Mouse (Mus musculus): ENCODE results near the gene Wdr91. TPM values are rescaled to one million over a fixed set of nuclear protein-coding genes. Genes with fewer than 3 reads are reported as not detected.

Gene Wdr91
- polyA plus RNA-seq, 1 experiment from 2014 or later, result 13.6 TPM

DNA sequence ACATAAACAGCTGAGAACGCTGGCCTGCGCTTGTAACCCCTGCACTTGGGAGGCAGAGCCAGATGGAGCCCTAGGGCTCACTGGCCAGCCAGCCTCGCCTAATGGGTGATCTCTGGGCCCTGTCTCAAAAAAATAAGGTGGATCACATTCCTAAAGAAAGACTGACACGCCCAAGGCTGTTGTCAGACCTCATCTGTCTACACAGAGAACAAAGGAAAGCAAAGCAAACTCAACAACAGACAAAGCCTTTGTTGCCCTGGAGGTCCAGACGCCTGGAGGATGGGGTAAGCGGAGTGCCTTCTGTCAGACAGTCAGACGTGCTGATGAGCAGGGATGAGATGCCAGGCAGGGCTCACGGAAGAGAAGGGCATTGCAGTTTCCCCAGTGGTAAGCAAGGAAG, 43.9 kb downstream of the Wdr91 start:
- no peak overlapping the region for H3K9ac ChIP-seq
- no peaks in the 10 kb centered on the region for H3K4me1 ChIP-seq (replicated peaks)
- WGBS, result 32% methylated on average over 8 of the region's 8 CpGs
- no peak overlapping the region for H3K4me2 ChIP-seq
- no peaks in the 10 kb centered on the region for H3K36me3 ChIP-seq
- no peaks in the 10 kb centered on the region for H3K27me3 ChIP-seq
- H3K27ac ChIP-seq (replicated peaks), result no peak overlapping the region
- no peaks in the 10 kb centered on the region for H3K9me3 ChIP-seq
- ATAC-seq (ENCODE audit: low read depth), result no peak
- H3K4me3 ChIP-seq, result no peak overlapping the region

DNA sequence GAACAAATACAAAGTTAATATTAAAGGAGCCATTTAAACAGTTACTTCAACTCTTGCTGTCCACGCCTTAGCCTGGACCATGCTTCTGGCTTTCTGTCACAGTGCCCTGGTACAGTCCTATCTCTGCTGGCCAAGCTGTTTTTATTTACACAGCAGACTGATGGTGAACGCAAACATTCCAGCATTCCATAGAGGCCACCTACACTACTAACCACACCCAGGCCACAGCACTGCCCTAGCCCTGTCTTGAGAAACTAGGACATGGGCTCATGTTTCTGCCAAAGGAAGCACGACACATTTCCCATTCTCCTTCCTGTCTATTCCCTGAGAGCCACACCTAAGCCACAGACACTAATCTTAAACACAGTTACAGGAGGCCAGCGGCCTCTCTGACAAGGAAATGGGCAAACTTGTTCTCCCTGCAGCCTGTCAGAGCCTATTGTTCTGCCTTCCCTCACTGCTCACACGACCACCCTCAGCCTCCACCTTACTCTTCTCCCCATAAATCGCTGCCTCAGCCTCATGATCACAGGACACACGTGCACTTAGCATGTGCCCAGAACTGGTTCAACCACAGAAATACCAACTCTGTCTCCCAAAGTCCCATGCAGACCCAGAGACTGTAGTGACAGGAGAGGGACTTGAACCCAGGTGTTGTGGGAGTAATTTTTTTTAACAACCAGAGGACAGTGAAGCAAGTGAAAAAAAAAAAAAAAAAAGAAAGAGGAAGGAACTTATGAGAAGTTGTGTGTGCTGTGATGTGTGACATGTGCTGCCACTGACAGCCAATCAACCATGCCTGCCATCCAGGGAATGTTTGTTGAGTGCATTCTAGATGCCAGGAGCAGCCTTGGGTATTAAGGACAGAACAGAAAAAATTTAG, 44.7 kb downstream of the Wdr91 start:
- ATAC-seq (ENCODE audit: low read depth), result no peak
- no peak overlapping the region for H3K4me3 ChIP-seq
- H3K27ac ChIP-seq (replicated peaks), result no peak overlapping the region
- H3K36me3 ChIP-seq, result no peaks in the 10 kb centered on the region
- no peaks in the 10 kb centered on the region for H3K9me3 ChIP-seq
- H3K4me2 ChIP-seq, result no peak overlapping the region
- H3K4me1 ChIP-seq (replicated peaks), result no peaks in the 10 kb centered on the region
- WGBS, result 63% methylated on average over 7 of the region's 7 CpGs
- no peak overlapping the region for H3K9ac ChIP-seq
- H3K27me3 ChIP-seq, result no peaks in the 10 kb centered on the region

DNA sequence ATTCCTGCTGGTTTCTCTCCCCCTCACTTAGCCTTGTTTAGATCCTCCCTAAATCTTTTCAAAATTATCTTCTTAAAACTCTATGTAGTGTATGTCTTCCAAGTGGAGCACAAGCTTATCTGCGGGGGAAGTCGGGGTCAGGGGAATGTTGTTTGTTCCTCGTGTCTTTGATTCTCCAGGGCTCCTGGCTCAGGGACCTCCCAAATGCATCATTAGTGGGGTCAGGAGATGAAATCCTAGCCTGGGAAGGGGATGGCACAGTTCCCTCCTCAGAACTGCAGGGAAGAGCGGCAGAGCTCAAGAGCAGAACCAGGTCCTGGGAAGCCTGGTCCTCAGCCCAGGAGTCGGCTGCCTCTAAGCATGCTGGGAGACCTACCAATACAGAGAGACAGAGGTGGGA, 45.5 kb downstream of the Wdr91 start:
- H3K4me1 ChIP-seq (replicated peaks), result no peaks in the 10 kb centered on the region

DNA sequence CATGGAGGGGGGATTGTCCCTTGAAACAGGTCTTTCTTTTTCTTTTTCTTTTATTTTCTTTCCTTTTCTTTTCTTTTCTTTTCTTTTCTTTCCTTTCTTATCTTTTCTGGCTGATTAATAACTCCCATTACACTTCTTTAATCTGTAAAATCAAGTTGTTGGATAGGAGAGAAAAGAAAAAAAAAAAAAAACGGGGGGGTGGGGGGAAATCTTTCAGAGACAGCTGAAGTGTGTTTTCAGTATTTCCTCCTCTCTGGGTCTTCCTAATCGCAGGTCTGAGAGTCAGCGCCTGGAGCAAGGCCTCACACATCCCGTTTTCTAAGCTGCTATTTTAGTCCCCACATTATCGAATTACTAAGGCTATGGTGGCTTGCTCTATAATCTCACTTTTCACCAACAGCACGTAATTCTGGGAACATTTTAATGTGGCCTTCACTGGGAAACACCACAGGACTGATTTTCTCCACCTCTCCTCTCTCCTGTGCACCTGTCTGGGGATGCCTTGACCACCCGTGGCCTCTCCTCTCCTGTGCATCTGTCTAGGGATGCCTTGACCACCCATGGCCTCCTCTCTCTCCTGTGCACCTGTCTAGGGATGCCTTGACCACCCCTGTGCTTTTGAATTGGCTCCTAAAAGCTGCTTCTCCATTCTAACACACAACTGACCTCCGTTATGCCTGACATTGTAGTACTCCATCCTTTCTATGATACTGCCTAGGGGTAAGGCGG, 46.7 kb downstream of the Wdr91 start:
- Histone ChIP-seq H3K4me3 (no peak overlapping the region), H3K36me3 (no peaks in the 10 kb centered on the region), H3K27me3 (no peaks in the 10 kb centered on the region), H3K27ac (replicated peaks) (no peak overlapping the region), H3K4me1 (replicated peaks) (no peaks in the 10 kb centered on the region), H3K9me3 (no peaks in the 10 kb centered on the region), H3K4me2 (no peak overlapping the region), H3K9ac (no peak overlapping the region)
- WGBS, result 78% methylated on average over 9 of the region's 9 CpGs
- no peak for ATAC-seq (ENCODE audit: low read depth)

More for the DNA sequence above, 45.5 kb downstream of the Wdr91 start:
- Histone ChIP-seq H3K4me2 (no peak overlapping the region), H3K36me3 (no peaks in the 10 kb centered on the region), H3K27me3 (no peaks in the 10 kb centered on the region), H3K9me3 (no peaks in the 10 kb centered on the region), H3K4me3 (no peak overlapping the region), H3K27ac (replicated peaks) (no peak overlapping the region), H3K9ac (no peak overlapping the region)
- ATAC-seq (ENCODE audit: low read depth), result no peak
- WGBS, result 82% methylated on average over 5 of the region's 5 CpGs

DNA sequence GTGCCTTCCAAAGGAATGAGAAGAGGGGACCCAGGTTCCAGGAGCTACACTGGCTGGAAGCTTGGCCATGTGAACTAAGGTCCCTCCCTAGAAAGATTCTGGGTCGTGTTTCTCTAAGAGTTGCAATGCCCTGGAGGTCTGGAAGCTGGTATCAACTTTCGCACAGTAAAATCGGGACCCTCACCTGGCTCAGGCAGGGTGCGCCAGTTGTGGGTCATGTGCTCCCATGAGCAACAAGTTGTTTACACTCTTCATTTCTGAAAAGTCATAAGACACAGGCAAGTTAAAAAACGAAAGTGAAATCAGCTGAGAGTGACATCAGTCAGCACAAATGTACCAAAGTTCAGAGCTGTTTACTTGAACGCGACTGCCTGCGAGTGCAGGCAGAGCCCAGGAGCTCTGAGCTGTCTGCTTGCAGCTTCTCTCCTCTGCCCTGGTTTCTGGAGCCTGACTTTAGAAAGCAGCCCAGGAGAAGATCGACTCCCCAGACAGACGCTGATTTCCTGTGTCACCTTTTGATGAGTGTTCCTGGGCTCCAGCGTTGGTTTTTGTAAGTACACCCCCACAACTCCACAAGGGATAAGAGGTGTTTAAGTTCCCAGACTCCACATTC, 47.8 kb downstream of the Wdr91 start, which contains the start of gene Tmem140:
TSS of gene Tmem140 (plus strand) at position 356 of the 613 bp plus-strand sequence.
- Histone ChIP-seq H3K27ac (replicated peaks) (no peak within 1 kb of the TSS), H3K4me3 (no peak within 1 kb of the TSS), H3K36me3 (no peaks in the 10 kb centered on the region), H3K4me2 (no peak within 1 kb of the TSS), H3K27me3 (no peaks in the 10 kb centered on the region), H3K9me3 (no peaks in the 10 kb centered on the region), H3K4me1 (replicated peaks) (no peaks in the 10 kb centered on the region), H3K9ac (no peak within 1 kb of the TSS)
- WGBS, result 63% methylated on average over 11 of the region's 11 CpGs
- no peak for ATAC-seq (ENCODE audit: low read depth)

DNA sequence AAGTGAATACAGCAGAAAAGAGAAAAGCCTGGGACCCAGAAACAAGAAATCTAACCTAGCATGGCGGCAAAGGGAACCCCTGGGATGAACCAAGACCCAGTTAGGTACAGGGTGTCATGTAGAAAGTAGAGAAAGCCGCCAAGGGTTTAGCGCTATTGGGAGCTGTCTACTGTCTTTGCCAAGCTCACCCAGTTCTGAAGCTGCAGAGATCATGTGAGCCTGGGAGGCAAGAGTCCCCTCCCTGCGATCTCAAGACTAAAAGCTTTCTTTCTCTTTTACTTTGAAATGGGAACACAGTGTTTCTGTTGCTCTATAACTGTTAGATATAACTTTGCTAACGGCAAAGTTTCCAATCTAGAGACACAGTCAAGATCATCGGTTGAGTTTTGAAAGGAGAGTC, 48.3 kb downstream of the Wdr91 start:
- 95% methylated on average over 6 of the region's 6 CpGs for WGBS
- Histone ChIP-seq H3K27ac (replicated peaks) (no peak overlapping the region), H3K4me1 (replicated peaks) (no peaks in the 10 kb centered on the region), H3K4me3 (no peak overlapping the region), H3K9ac (no peak overlapping the region), H3K4me2 (no peak overlapping the region), H3K36me3 (no peaks in the 10 kb centered on the region), H3K27me3 (no peaks in the 10 kb centered on the region), H3K9me3 (no peaks in the 10 kb centered on the region)
- no peak for ATAC-seq (ENCODE audit: low read depth)

DNA sequence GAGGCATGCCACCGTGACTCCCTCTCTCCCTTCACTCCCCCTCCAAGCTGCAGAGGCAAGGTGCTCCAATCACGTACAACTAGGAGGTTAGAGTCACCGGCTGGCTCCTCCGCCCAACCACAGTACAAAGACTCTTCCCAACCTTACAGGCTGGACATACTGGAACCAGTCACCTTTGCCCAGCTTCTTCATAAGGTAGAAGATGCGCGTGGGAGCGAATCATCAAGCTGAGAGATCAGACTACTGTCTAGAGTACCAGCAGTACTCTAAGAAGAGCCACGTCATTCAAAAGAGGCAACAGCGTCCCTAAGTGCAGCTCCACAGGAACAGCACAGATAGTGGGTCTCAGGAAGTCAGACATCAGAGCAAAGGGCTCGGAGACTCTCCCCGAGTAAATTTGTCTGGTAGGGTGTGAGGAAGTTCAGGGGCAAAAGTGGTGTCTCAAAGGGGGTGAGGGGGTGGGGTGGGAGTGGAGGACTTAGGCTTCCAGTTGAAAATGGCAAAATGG, 49.1 kb downstream of the Wdr91 start:
- Histone ChIP-seq H3K9ac (no peak overlapping the region), H3K9me3 (no peaks in the 10 kb centered on the region), H3K4me1 (replicated peaks) (no peaks in the 10 kb centered on the region), H3K27ac (replicated peaks) (no peak overlapping the region), H3K36me3 (no peaks in the 10 kb centered on the region), H3K4me3 (no peak overlapping the region), H3K4me2 (no peak overlapping the region), H3K27me3 (no peaks in the 10 kb centered on the region)
- no peak for ATAC-seq (ENCODE audit: low read depth)
- 90% methylated on average over 11 of the region's 11 CpGs for WGBS

DNA sequence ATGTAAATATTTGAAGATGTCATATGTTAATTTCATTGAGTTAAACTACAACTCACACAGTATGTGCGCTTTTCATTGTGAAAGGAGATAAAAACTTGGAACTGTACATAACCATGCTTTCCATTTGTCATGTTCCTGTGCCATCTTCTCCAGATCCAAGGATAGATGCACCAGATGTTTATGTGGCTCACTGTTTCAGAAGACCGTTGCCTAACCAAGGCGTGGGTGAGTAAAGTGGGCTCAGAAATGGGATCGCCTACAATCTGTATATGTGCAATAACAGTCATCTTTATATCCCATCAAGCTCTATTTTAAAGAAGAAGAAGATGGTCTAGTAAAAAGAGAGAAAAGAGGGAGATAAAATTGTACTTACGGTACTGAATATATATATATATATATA, 78.3 kb downstream of the Wdr91 start:
- no peak overlapping the region for H3K27ac ChIP-seq (replicated peaks)
- WGBS, result 98% methylated on average over 5 of the region's 5 CpGs
- H3K27me3 ChIP-seq, result no peaks in the 10 kb centered on the region
- no peak for ATAC-seq (ENCODE audit: low read depth)
- H3K4me3 ChIP-seq, result no peak overlapping the region
- no peak overlapping the region for H3K4me2 ChIP-seq
- H3K4me1 ChIP-seq (replicated peaks), result no peaks in the 10 kb centered on the region
- no peaks in the 10 kb centered on the region for H3K36me3 ChIP-seq
- H3K9ac ChIP-seq, result no peak overlapping the region
- H3K9me3 ChIP-seq, result no peaks in the 10 kb centered on the region

Other genes starting within 250 kb of the Wdr91 start
- 8.5 and 11.6 TPM in 2 replicates for gene Agbl3, start 130.4 kb downstream of the Wdr91 start, polyA plus RNA-seq (2015; fragmentation: Nextera tagmentation; extraction: Ambion mirVana)
- 0.73 and 1.4 TPM in 2 replicates for gene Tmem140, start 47.7 kb downstream of the Wdr91 start, polyA plus RNA-seq (2015; fragmentation: Nextera tagmentation; extraction: Ambion mirVana)
- gene Cyren, start 32.8 kb downstream of the Wdr91 start, polyA plus RNA-seq (2015; fragmentation: Nextera tagmentation; extraction: Ambion mirVana), result 10.1 and 10.6 TPM in 2 replicates
- gene Stra8, start 9.3 kb upstream of the Wdr91 start, polyA plus RNA-seq (2015; fragmentation: Nextera tagmentation; extraction: Ambion mirVana), result not detected in 2 replicates
- gene Slc23a4, start 77.5 kb upstream of the Wdr91 start, polyA plus RNA-seq (2015; fragmentation: Nextera tagmentation; extraction: Ambion mirVana), result 0.56 TPM in 2 replicates
- gene Cnot4, start 222.8 kb upstream of the Wdr91 start, polyA plus RNA-seq (2015; fragmentation: Nextera tagmentation; extraction: Ambion mirVana), result 35.0 and 38.3 TPM in 2 replicates

Measured in neural tube, embryonic 13.5 days (tissue).